Mouse (Mus musculus): ENCODE measurements around the gene Fzd10.

DNA sequence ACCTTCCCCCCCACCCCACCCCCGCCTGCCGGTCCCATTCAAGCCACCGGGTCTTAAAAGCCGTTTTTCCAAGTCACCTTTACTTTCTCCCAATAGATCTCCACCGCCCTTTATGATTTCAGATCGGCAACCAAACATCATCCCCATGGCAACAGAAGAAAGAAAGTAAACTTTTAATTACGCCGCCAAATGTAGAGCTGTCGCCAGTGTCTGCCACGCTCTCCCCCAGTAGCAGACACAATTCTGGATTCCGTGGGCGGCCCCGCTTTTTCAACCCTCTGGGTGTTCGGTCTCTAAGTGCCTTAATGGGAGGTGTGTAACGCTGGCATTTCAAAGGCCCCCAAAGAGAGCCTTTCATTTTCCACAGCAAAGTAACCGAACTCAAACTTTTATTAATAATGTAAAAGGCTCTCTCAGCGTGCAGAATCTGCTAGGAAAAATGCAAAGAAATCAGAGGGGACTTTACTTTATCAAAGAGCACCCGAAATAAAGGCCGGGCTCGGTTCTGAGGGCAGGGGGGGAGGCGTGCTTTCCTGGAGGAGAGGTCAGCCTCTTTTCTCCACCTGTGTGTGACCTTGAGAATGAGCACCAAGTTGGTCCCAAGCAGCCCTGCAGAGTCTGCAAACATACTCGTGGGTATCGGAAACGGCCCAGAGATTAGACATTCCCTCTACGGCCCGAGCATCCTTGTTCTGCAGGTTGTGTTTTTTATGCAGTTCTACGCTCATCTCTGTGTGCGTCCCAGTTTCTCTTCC is 48.3 kb upstream of the Fzd10 start:
- no peak for TF ChIP-seq CTCF (IDR thresholded peaks at IDR 0.05; ENCODE audit: borderline replicate concordance, extremely low read depth, insufficient read depth, insufficient read length)
- no peak for TF ChIP-seq POLR2A (IDR thresholded peaks at IDR 0.05; ENCODE audit: borderline replicate concordance, extremely low read depth, insufficient read depth, insufficient read length, poor library complexity, severe bottlenecking)
